Mouse (Mus musculus): Measurements from ENCODE around the gene Fcgr1.

- TF ChIP-seq CTCF (IDR thresholded peaks at IDR 0.05; ENCODE audit: control insufficient read depth, insufficient read depth, low read length), result no peak
- no peak for TF ChIP-seq POLR2A (IDR thresholded peaks at IDR 0.05; ENCODE audit: borderline replicate concordance, control insufficient read depth, low read depth, low read length)
Observed at GRCm38 (mm10) chr3:96289201-96289600, 4.6 kb downstream of the Fcgr1 start.

Data from bone marrow, adult 2 months (tissue).